Mouse (Mus musculus): ENCODE data around the gene Ttll9. TPM values are rescaled to one million over a fixed set of nuclear protein-coding genes. Genes with fewer than 3 reads are reported as not detected.

Gene Ttll9
- under 1 TPM; 0.08 TPM for polyA plus RNA-seq (2012; fragmentation: generic; extraction: Trizol)

DNA sequence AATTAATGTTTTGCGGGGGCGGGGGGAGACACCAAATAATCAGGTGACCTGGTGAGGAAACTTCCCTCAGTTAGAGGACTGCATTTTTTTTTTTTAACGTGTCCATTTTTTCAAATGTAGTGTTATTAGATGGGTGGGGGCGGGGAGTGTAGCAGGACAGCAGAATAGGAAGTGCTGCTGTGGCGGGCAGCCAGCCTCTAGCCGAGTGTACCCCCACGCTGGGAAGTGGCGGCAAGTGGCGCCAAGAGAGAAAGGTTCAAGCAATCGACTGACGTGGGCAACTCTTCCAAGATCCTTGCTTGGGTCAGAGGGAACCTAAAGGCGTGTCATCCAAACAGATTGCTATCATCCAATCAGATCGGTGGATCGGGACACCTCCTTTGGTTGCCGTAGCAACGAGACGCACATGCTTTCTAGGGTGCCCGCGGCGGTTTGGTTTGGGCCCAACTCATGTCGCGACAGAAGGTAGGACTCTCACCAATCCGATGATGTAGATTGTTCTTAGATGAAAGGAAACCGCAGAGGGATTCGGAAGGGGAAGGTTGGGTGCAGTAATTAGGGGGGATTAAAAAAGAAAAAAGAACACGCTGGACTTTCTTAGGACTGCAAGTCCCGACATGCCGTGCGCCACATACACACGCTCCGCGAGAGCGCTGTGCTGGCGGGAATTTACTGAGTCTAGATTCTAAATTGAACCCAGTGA lies at the start of gene Ttll9:
Gene Ttll9, plus strand, starts transcription at position 395 of the 703 bp plus-strand sequence.

DNA sequence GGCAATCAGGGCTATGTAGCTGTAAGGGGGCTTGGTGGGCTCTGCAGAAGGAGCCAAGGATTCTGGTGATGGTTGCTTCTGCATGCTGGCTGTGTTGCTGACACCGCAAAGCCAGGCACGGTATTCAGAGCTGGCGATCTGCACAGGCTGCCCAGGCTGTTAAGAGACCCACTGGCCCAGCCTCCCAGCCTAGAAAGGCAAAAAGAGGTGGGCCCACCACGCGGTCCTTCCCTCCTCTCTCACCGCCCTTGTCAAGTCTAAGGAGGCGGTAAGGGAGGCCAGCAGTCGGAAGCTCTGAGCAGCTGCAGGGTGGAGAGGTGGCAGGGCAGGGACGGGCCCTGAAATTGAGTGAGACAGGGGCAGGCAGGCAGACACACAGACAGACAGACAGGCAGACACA lies 29.2 kb upstream of the Ttll9 start, which contains the start of gene Foxs1:
Gene Foxs1, minus strand, starts transcription at position 161 of the 400 bp plus-strand sequence.

DNA sequence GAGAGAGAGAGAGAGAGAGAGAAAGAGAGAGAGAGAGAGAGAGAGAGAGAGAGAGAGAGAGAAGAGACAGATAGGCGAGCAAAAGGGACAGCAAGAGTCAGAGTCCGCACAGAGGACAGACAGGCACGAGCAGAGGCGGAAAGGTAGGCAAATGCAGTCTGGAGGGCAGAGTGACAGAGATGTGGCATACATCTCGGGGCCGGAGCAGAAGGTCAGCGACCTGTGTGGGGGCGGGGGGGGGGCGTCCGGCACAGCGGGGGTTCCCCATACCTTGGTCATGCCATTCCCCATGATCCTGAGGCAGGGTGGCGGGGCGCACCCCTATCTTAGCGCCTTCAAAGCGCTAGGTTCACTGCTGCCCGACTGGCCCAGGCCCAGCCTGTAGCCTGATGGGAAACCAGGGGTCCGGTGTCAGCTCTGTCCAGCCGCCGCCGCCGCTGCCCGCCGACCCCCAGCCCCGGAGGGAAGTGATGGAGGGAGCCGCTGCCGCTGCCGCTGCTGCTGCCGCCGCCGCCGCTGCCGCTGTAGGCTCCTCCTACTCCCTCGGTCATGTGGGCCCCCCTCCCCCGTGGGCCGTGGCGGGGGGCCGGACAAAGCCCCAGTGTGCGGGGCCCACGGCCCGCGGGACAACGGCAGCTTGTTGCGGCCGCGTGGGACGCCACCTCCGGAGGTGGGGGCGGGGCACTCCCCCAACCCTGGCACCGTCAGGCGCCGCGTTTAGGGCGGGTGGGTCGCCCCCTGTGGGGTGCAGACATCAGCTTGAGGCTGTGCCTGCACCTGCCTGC lies 11.0 kb upstream of the Ttll9 start, which contains the start of gene Dusp15:
Gene Dusp15, minus strand, starts transcription at position 634 of the 785 bp plus-strand sequence.

DNA sequence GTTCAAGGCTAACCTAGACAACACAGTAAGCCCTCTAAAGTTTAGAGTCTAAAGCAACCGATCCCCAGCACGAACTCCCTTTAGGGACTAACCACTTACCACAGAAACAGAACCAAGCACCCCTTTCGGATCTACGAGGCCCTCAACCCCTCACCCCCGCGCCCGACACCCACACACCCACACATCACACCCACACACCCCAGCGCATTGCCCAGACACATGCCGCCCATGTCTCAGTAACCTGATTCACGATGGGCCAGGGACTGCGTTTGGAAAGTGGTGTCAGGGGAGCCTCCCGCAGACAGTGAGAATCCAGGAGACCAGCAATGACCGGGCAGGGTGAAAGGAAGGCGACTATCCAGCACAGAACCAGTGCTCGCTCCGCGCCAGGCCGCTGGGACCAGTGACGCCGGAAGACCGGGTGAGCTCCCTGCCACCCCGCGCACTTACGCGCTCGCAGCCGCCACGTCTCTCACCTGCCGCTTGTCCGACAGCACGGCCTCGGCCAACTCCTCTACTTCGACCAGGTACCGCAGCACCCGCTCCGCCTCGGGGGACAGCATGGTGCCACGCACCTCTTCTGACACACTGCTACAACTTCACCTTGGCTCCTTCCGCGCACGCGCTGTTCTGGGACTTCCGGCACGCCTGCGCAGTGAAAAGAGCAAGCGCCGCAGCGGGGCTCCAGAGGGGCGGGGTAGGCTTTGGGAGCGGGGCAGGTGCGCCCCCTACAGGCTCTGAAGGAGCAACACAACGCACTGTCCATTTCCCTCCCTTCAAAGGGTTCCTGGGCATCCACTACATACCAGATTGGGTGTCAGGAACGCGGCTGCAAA lies 52.7 kb downstream of the Ttll9 start, which contains the start of gene Pdrg1:
Gene Pdrg1, minus strand, starts transcription at position 670 of the 836 bp plus-strand sequence.

DNA sequence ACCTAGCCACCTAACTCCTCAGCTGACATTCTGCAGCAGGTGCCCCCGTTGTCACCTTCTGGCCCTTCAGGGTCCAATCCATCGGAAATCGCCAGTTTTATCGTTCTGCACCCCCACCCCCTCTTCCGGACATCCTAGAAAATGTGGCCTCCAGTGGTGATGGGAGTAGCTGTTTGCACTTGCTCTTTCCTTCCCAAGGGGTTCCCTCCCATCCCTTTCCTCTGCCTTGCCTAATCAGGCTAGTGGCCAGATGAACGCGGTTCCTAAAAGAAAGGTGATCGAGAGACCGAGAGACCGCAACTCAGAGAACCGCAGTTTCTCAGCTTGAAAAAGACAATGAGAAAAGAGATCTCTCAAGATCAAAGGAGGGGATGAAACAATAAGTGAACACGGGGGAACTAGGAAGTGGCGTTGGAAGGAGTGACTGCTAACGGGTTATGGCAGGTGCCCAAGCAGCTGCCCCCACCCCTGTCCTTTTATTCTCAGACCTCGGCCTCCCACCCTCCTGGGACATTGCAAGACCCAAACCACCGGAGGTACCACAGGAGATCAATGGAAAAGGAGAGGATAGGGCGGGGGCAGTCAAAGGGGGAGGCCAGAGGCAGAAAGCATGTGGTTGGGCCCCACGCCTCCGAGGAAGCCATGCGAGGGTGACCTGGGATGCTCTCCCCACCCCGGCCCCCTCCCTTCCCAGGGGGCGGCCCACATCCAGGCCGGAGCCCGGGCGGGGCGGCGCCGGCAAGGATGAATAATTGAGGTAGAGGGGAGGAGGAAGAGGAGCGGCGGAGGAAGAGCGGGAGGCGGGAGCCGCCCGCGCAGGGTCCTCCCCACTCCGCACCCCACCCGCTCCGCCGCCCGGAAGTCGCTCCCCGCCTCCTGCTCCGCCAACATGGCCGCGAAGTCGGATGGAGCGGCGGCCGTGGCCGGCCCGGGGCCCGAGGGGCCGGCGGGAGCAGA lies 69.1 kb downstream of the Ttll9 start, which contains the start of gene Xkr7:
Gene Xkr7, plus strand, starts transcription at position 727 of the 957 bp plus-strand sequence.

Other genes starting within 250 kb of the Ttll9 start
- 100 to 1,000 TPM in 1 of 2 experiments, 10 to 100 TPM in 1; 99.1 to 172 TPM for gene Id1, start 226.2 kb upstream of the Ttll9 start, polyA plus RNA-seq (2012; fragmentation: generic; extraction: Trizol)
- 1 to 10 TPM in 1 of 2 experiments, under 1 TPM in 1; 0.66 to 1.0 TPM for gene Cox4i2, start 208.3 kb upstream of the Ttll9 start, polyA plus RNA-seq (2012; fragmentation: generic; extraction: Trizol)
- gene Bcl2l1, start 130.8 kb upstream of the Ttll9 start, polyA plus RNA-seq (2012; fragmentation: generic; extraction: Trizol): 10 to 100 TPM; 35.1 to 54.7 TPM
- 10 to 100 TPM in 1 of 2 experiments, 1 to 10 TPM in 1; 7.6 to 48.4 TPM for gene Tpx2, start 114.5 kb upstream of the Ttll9 start, polyA plus RNA-seq (2012; fragmentation: generic; extraction: Trizol)
- gene Mylk2, start 51.1 kb upstream of the Ttll9 start, polyA plus RNA-seq (2012; fragmentation: generic; extraction: Trizol): under 1 TPM; 0.14 to 0.44 TPM
- 1 to 10 TPM; 2.9 to 4.0 TPM for gene Foxs1, start 29.3 kb upstream of the Ttll9 start, polyA plus RNA-seq (2012; fragmentation: generic; extraction: Trizol)
- gene Dusp15, start 10.8 kb upstream of the Ttll9 start, polyA plus RNA-seq (2012; fragmentation: generic; extraction: Trizol): 1 to 10 TPM in 1 of 2 experiments, under 1 TPM in 1; 0.47 to 4.1 TPM
- 100 to 1,000 TPM in 1 of 2 experiments, 10 to 100 TPM in 1; 33.9 to 135 TPM for gene Pdrg1, start 52.9 kb downstream of the Ttll9 start, polyA plus RNA-seq (2012; fragmentation: generic; extraction: Trizol)
- not detected for gene Xkr7, start 69.4 kb downstream of the Ttll9 start, polyA plus RNA-seq (2012; fragmentation: generic; extraction: Trizol)
- gene Ccm2l, start 103.5 kb downstream of the Ttll9 start, polyA plus RNA-seq (2012; fragmentation: generic; extraction: Trizol): not detected
- under 1 TPM in 1 of 2 experiments, not detected in 1; 0.06 TPM for gene Hck, start 146.0 kb downstream of the Ttll9 start, polyA plus RNA-seq (2012; fragmentation: generic; extraction: Trizol)
- gene Tm9sf4, start 198.8 kb downstream of the Ttll9 start, polyA plus RNA-seq (2012; fragmentation: generic; extraction: Trizol): 10 to 100 TPM; 22.6 to 83.6 TPM